Mouse (Mus musculus) stomach, postnatal 0 days (tissue): ENCODE measurements around the gene Rab7.

Experiments used
- CTCF ChIP-seq: IDR thresholded peaks from 2 replicates; pipeline ENCODE4 v1.5.1; 2016; ENCODE audit warnings: antibody characterized with exemption, low read depth, mild to moderate bottlenecking, moderate library complexity
- EP300 ChIP-seq: optimal IDR thresholded peaks from 2 replicates; pipeline ENCODE3; 2016; ENCODE audit warnings: antibody characterized with exemption

- TF ChIP-seq EP300: no peak
- TF ChIP-seq CTCF: no peak
These were observed 25.9 kb downstream of the Rab7 start for GRCm38 (mm10) chr6:88019154-88019553.
